Mouse (Mus musculus): ENCODE measurements around the gene Vmn2r34. TPM values are rescaled to one million over a fixed set of nuclear protein-coding genes. Genes with fewer than 3 reads are reported as not detected.
"Not testable (repeated sequence)": the region's sequence is repeated elsewhere in the genome, so short reads cannot be mapped to it uniquely, and the experiment has no call there.

The Vmn2r34 gene
- not detected in 2 replicates for polyA plus RNA-seq (2014; fragmentation: Nextera tagmentation; extraction: Ambion mirVana)

GRCm38 (mm10) chr7:7689413-7689812, at the start of gene Vmn2r34:
TSS of gene Vmn2r34 (minus strand) at chr7:7689513.
- not testable (repeated sequence) for H3K9me3 ChIP-seq (ENCODE audit: control insufficient read depth, low read length); H3K4me1 ChIP-seq (ENCODE audit: control insufficient read depth, insufficient read depth, low read length); H3K27ac ChIP-seq (ENCODE audit: low read depth, low read length); ATAC-seq (ENCODE audit: low FRiP score); DNase-seq (ENCODE audit: low spot score, missing footprints); H3K4me3 ChIP-seq (ENCODE audit: low read depth, low read length); H3K9ac ChIP-seq (ENCODE audit: low read length); H3K4me2 ChIP-seq; H3K27me3 ChIP-seq (ENCODE audit: control insufficient read depth, insufficient read depth, low read length); H3K36me3 ChIP-seq (ENCODE audit: control insufficient read depth, insufficient read depth, low read length)
- WGBS, result no CpG with 5 or more reads among the region's 2 CpGs

GRCm38 (mm10) chr7:7674032-7674431, 15.3 kb downstream of the Vmn2r34 start:
- H3K4me1 ChIP-seq (ENCODE audit: control insufficient read depth, insufficient read depth, low read length); H3K27me3 ChIP-seq (ENCODE audit: control insufficient read depth, insufficient read depth, low read length); H3K27ac ChIP-seq (ENCODE audit: low read depth, low read length); H3K4me3 ChIP-seq (ENCODE audit: low read depth, low read length); ATAC-seq (ENCODE audit: low FRiP score); H3K9me3 ChIP-seq (ENCODE audit: control insufficient read depth, low read length); H3K36me3 ChIP-seq (ENCODE audit: control insufficient read depth, insufficient read depth, low read length); H3K4me2 ChIP-seq; H3K9ac ChIP-seq (ENCODE audit: low read length): not testable (repeated sequence)
- 87% methylated on average over 2 of the region's 2 CpGs for WGBS
- peak; percentile 17 for DNase-seq (ENCODE audit: low spot score, missing footprints)

Other genes starting within 250 kb of the Vmn2r34 start
- gene Vmn2r32, start 209.5 kb downstream of the Vmn2r34 start, polyA plus RNA-seq (2014; fragmentation: Nextera tagmentation; extraction: Ambion mirVana), result not detected in 2 replicates
- not detected in 2 replicates for gene Vmn2r33, start 122.7 kb downstream of the Vmn2r34 start, polyA plus RNA-seq (2014; fragmentation: Nextera tagmentation; extraction: Ambion mirVana)
- not detected in 2 replicates for gene Vmn2r35, start 130.4 kb upstream of the Vmn2r34 start, polyA plus RNA-seq (2014; fragmentation: Nextera tagmentation; extraction: Ambion mirVana)
- gene Vmn2r36, start 213.0 kb upstream of the Vmn2r34 start, polyA plus RNA-seq (2014; fragmentation: Nextera tagmentation; extraction: Ambion mirVana), result not detected in 2 replicates

All from midbrain, embryonic 11.5 days (tissue).